17 mouse cellular contexts compared by ENCODE assay signal in the genomic region with DNA sequence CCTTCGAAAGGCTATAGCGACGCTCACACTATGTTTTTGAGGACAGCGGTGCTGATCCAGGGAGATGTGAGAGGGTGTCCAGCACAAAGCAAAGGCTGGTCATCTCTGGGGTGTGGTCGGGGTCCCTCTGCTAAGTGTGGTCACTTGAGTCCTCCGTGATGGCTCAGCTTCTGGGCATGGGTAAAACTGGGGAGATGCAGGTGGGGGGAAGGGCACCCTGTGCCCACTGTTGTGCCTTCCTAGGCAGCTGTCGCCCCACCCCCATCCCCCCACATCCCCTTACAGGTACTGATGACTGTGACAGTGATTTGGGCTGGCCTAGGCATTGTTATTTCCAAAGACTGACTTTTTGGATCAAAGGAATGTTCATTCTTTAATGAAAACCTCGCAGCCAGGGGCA. TPM values are rescaled to one million over a fixed set of nuclear protein-coding genes. Genes with fewer than 3 reads are reported as not detected.
"Had no signal": no experiment of that assay in that cellular context is flagged by ENCODE, and none has a peak within 500 bp of the region (broad histone marks: within the 10 kb centered on the region; RNA-seq: fewer than 3 reads in every experiment).

No protein-coding gene starts in this region.

- DNase-seq: cerebellum, adult 2 months; cerebellum, adult 8-10 months; cerebellum, adult 9-10 months; cerebellum, adult 9-11 months; cerebellum, postnatal 10 days; cerebellum, postnatal 14 days; cerebellum, postnatal 25 days; cerebellum, postnatal 36 days; embryo, embryonic 11 days; forebrain, postnatal 0 days; gastrocnemius, adult 2 months; gastrocnemius, postnatal 10 days; gastrocnemius, postnatal 14 days; gastrocnemius, postnatal 25 days; gastrocnemius, postnatal 36 days had no signal

RNA-seq across cellular contexts. Expression of gene Ret, which starts 10.8 kb away (rescaled TPM):
- total RNA-seq: common myeloid progenitor, adult 5-6 weeks; granulocyte monocyte progenitor cell, adult 5-6 weeks had no signal
